Mouse (Mus musculus): ENCODE data around the gene Disc1. TPM values are rescaled to one million over a fixed set of nuclear protein-coding genes. Genes with fewer than 3 reads are reported as not detected.

Gene Disc1
- polyA plus RNA-seq, 1 experiment from 2014 or later = 0.86 TPM

GRCm38 (mm10) chr8:125069304-125069703 is 15.3 kb downstream of the Disc1 start:
- no peaks in the 10 kb centered on the region for H3K4me1 ChIP-seq (ENCODE audit: control insufficient read depth, insufficient read depth, low read length)
- WGBS = 73% methylated on average over 7 of the region's 7 CpGs
- H3K36me3 ChIP-seq (replicated peaks; ENCODE audit: control insufficient read depth, insufficient read depth, low read depth, low read length) = no peaks in the 10 kb centered on the region
- H3K27ac ChIP-seq (replicated peaks; ENCODE audit: low read depth, low read length) = no peak overlapping the region
- DNase-seq (ENCODE audit: low spot score) (no peak), ATAC-seq (replicated peaks; ENCODE audit: insufficient number of reproducible peaks, low FRiP score, low TSS enrichment, low read depth) (no peak)
- no peak overlapping the region for H3K4me2 ChIP-seq (ENCODE audit: low read depth, low read length)
- no peak overlapping the region for H3K9ac ChIP-seq (replicated peaks; ENCODE audit: low read length)
- H3K27me3 ChIP-seq (ENCODE audit: control insufficient read depth, insufficient read depth, low read length) = no peaks in the 10 kb centered on the region
- no peaks in the 10 kb centered on the region for H3K9me3 ChIP-seq (replicated peaks; ENCODE audit: control insufficient read depth, low read length)
- no peak overlapping the region for H3K4me3 ChIP-seq (ENCODE audit: low read depth, low read length)

- Histone ChIP-seq H3K9ac (replicated peaks; ENCODE audit: low read length) (no peak overlapping the region), H3K27me3 (ENCODE audit: control insufficient read depth, insufficient read depth, low read length) (no peaks in the 10 kb centered on the region), H3K4me3 (ENCODE audit: low read depth, low read length) (no peak overlapping the region), H3K4me1 (ENCODE audit: control insufficient read depth, insufficient read depth, low read length) (no peaks in the 10 kb centered on the region), H3K9me3 (replicated peaks; ENCODE audit: control insufficient read depth, low read length) (no peaks in the 10 kb centered on the region), H3K27ac (replicated peaks; ENCODE audit: low read depth, low read length) (no peak overlapping the region), H3K36me3 (replicated peaks; ENCODE audit: control insufficient read depth, insufficient read depth, low read depth, low read length) (no peaks in the 10 kb centered on the region), H3K4me2 (ENCODE audit: low read depth, low read length) (no peak overlapping the region)
- no peak for DNase-seq (ENCODE audit: low spot score)
- ATAC-seq (replicated peaks; ENCODE audit: insufficient number of reproducible peaks, low FRiP score, low TSS enrichment, low read depth) = no peak
- 48% methylated on average over 6 of the region's 6 CpGs for WGBS
These were observed 15.7 kb downstream of the Disc1 start for GRCm38 (mm10) chr8:125069733-125070132.

- Histone ChIP-seq H3K9me3 (replicated peaks; ENCODE audit: control insufficient read depth, low read length) (no peaks in the 10 kb centered on the region), H3K27ac (replicated peaks; ENCODE audit: low read depth, low read length) (no peak overlapping the region), H3K27me3 (ENCODE audit: control insufficient read depth, insufficient read depth, low read length) (no peaks in the 10 kb centered on the region), H3K36me3 (replicated peaks; ENCODE audit: control insufficient read depth, insufficient read depth, low read depth, low read length) (no peaks in the 10 kb centered on the region), H3K4me2 (ENCODE audit: low read depth, low read length) (no peak overlapping the region), H3K4me1 (ENCODE audit: control insufficient read depth, insufficient read depth, low read length) (no peaks in the 10 kb centered on the region), H3K9ac (replicated peaks; ENCODE audit: low read length) (no peak overlapping the region), H3K4me3 (ENCODE audit: low read depth, low read length) (no peak overlapping the region)
- ATAC-seq (replicated peaks; ENCODE audit: insufficient number of reproducible peaks, low FRiP score, low TSS enrichment, low read depth) (no peak), DNase-seq (ENCODE audit: low spot score) (no peak)
- WGBS = 93% methylated on average over 10 of the region's 10 CpGs
These were observed 20.1 kb downstream of the Disc1 start for GRCm38 (mm10) chr8:125074141-125074540.

- ATAC-seq (replicated peaks; ENCODE audit: insufficient number of reproducible peaks, low FRiP score, low TSS enrichment, low read depth) (no peak), DNase-seq (ENCODE audit: low spot score) (no peak)
- Histone ChIP-seq H3K36me3 (replicated peaks; ENCODE audit: control insufficient read depth, insufficient read depth, low read depth, low read length) (no peaks in the 10 kb centered on the region), H3K4me3 (ENCODE audit: low read depth, low read length) (no peak overlapping the region), H3K27ac (replicated peaks; ENCODE audit: low read depth, low read length) (no peak overlapping the region), H3K9ac (replicated peaks; ENCODE audit: low read length) (no peak overlapping the region), H3K27me3 (ENCODE audit: control insufficient read depth, insufficient read depth, low read length) (no peaks in the 10 kb centered on the region), H3K9me3 (replicated peaks; ENCODE audit: control insufficient read depth, low read length) (no peaks in the 10 kb centered on the region), H3K4me2 (ENCODE audit: low read depth, low read length) (no peak overlapping the region), H3K4me1 (ENCODE audit: control insufficient read depth, insufficient read depth, low read length) (no peaks in the 10 kb centered on the region)
- WGBS = 89% methylated on average over 2 of the region's 2 CpGs
These were observed 20.6 kb downstream of the Disc1 start for GRCm38 (mm10) chr8:125074581-125074980.

GRCm38 (mm10) chr8:125075389-125075788 is 21.4 kb downstream of the Disc1 start:
- 62% methylated on average over 4 of the region's 4 CpGs for WGBS
- no peak for DNase-seq (ENCODE audit: low spot score)
- Histone ChIP-seq H3K9me3 (replicated peaks; ENCODE audit: control insufficient read depth, low read length) (no peaks in the 10 kb centered on the region), H3K36me3 (replicated peaks; ENCODE audit: control insufficient read depth, insufficient read depth, low read depth, low read length) (no peaks in the 10 kb centered on the region), H3K4me1 (ENCODE audit: control insufficient read depth, insufficient read depth, low read length) (no peaks in the 10 kb centered on the region), H3K4me3 (ENCODE audit: low read depth, low read length) (no peak overlapping the region), H3K27ac (replicated peaks; ENCODE audit: low read depth, low read length) (no peak overlapping the region), H3K27me3 (ENCODE audit: control insufficient read depth, insufficient read depth, low read length) (no peaks in the 10 kb centered on the region), H3K9ac (replicated peaks; ENCODE audit: low read length) (no peak overlapping the region), H3K4me2 (ENCODE audit: low read depth, low read length) (no peak overlapping the region)
- ATAC-seq (replicated peaks; ENCODE audit: insufficient number of reproducible peaks, low FRiP score, low TSS enrichment, low read depth) = no peak

GRCm38 (mm10) chr8:125077326-125077725 is 23.3 kb downstream of the Disc1 start:
- Histone ChIP-seq H3K36me3 (replicated peaks; ENCODE audit: control insufficient read depth, insufficient read depth, low read depth, low read length) (no peaks in the 10 kb centered on the region), H3K4me2 (ENCODE audit: low read depth, low read length) (no peak overlapping the region), H3K27ac (replicated peaks; ENCODE audit: low read depth, low read length) (no peak overlapping the region), H3K4me1 (ENCODE audit: control insufficient read depth, insufficient read depth, low read length) (no peaks in the 10 kb centered on the region), H3K4me3 (ENCODE audit: low read depth, low read length) (no peak overlapping the region), H3K9ac (replicated peaks; ENCODE audit: low read length) (no peak overlapping the region), H3K9me3 (replicated peaks; ENCODE audit: control insufficient read depth, low read length) (no peaks in the 10 kb centered on the region), H3K27me3 (ENCODE audit: control insufficient read depth, insufficient read depth, low read length) (no peaks in the 10 kb centered on the region)
- ATAC-seq (replicated peaks; ENCODE audit: insufficient number of reproducible peaks, low FRiP score, low TSS enrichment, low read depth) = no peak
- WGBS = 73% methylated on average over 8 of the region's 8 CpGs
- no peak for DNase-seq (ENCODE audit: low spot score)

- Histone ChIP-seq H3K27me3 (ENCODE audit: control insufficient read depth, insufficient read depth, low read length) (no peaks in the 10 kb centered on the region), H3K27ac (replicated peaks; ENCODE audit: low read depth, low read length) (no peak overlapping the region)
These were observed 24.9 kb downstream of the Disc1 start for GRCm38 (mm10) chr8:125078771-125079384.

GRCm38 (mm10) chr8:125080388-125081344 is 26.7 kb downstream of the Disc1 start:
- ATAC-seq (replicated peaks; ENCODE audit: insufficient number of reproducible peaks, low FRiP score, low TSS enrichment, low read depth) (no peak), DNase-seq (ENCODE audit: low spot score) (no peak)
- WGBS = 86% methylated on average over 19 of the region's 19 CpGs
- Histone ChIP-seq H3K4me3 (ENCODE audit: low read depth, low read length) (no peak overlapping the region), H3K9ac (replicated peaks; ENCODE audit: low read length) (no peak overlapping the region), H3K4me2 (ENCODE audit: low read depth, low read length) (no peak overlapping the region), H3K36me3 (replicated peaks; ENCODE audit: control insufficient read depth, insufficient read depth, low read depth, low read length) (no peaks in the 10 kb centered on the region), H3K27ac (replicated peaks; ENCODE audit: low read depth, low read length) (no peak overlapping the region), H3K27me3 (ENCODE audit: control insufficient read depth, insufficient read depth, low read length) (no peaks in the 10 kb centered on the region), H3K4me1 (ENCODE audit: control insufficient read depth, insufficient read depth, low read length) (no peaks in the 10 kb centered on the region), H3K9me3 (replicated peaks; ENCODE audit: control insufficient read depth, low read length) (no peaks in the 10 kb centered on the region)

More at GRCm38 (mm10) chr8:125078771-125079384, 24.9 kb downstream of the Disc1 start:
- H3K4me2 ChIP-seq (ENCODE audit: low read depth, low read length) = no peak overlapping the region
- 63% methylated on average over 9 of the region's 9 CpGs for WGBS
- no peak overlapping the region for H3K4me3 ChIP-seq (ENCODE audit: low read depth, low read length)
- DNase-seq (ENCODE audit: low spot score) = no peak
- no peaks in the 10 kb centered on the region for H3K4me1 ChIP-seq (ENCODE audit: control insufficient read depth, insufficient read depth, low read length)
- no peak overlapping the region for H3K9ac ChIP-seq (replicated peaks; ENCODE audit: low read length)
- no peaks in the 10 kb centered on the region for H3K36me3 ChIP-seq (replicated peaks; ENCODE audit: control insufficient read depth, insufficient read depth, low read depth, low read length)
- ATAC-seq (replicated peaks; ENCODE audit: insufficient number of reproducible peaks, low FRiP score, low TSS enrichment, low read depth) = no peak; the same call in 1 of the 2 replicates
- no peaks in the 10 kb centered on the region for H3K9me3 ChIP-seq (replicated peaks; ENCODE audit: control insufficient read depth, low read length)
